ENCODE assay signal across 21 mouse cellular contexts in genomic region chr7:63122547-63122946, GRCm38 (mm10).
DNase-seq lines count a peak whose midpoint lies in the region; ATAC-seq and TF ChIP-seq lines count a peak whose summit lies in the region.
"Had no signal": no experiment of that assay in that cellular context is flagged by ENCODE, and none has a peak within 500 bp of the region (broad histone marks: within the 10 kb centered on the region; RNA-seq: fewer than 3 reads in every experiment).

No protein-coding gene starts in this region.

- DNase-seq in forebrain, embryonic 11.5 days (ENCODE audit: low spot score): no peak
- DNase-seq in midbrain, embryonic 11.5 days (ENCODE audit: low spot score, missing footprints): peak; percentile 73
- DNase-seq in brain, embryonic 14.5 days (ENCODE audit: low read depth): peak; percentile 31
- DNase-seq in frontal cortex, postnatal 25 days (ENCODE audit: low spot score in 2 of 2): no peak
- DNase-seq: adrenal gland, adult 2 months; adrenal gland, postnatal 25 days; cerebellum, adult 11 months; cerebellum, adult 8-10 months; cerebellum, postnatal 14 days; embryo, embryonic 11 days; gastrocnemius, postnatal 14 days; heart, adult 2 months; heart, postnatal 14 days had no signal

- peak; percentile 61; the same call in 1 of the 2 replicates for ATAC-seq in forebrain, embryonic 16.5 days
- ATAC-seq in forebrain, embryonic 11.5 days (replicated peaks; ENCODE audit: low FRiP score): no peak
- no peak for ATAC-seq in midbrain, embryonic 11.5 days (ENCODE audit: low FRiP score)
- ATAC-seq in midbrain, embryonic 13.5 days: no peak
- ATAC-seq: intestine, embryonic 15.5 days had no signal

- no peak overlapping the region for H3K4me2 ChIP-seq in forebrain, embryonic 16.5 days (ENCODE audit: low read length)
- no peak overlapping the region for H3K4me2 ChIP-seq in forebrain, embryonic 11.5 days (ENCODE audit: low read depth, low read length, severe bottlenecking)
- no peak overlapping the region for H3K4me2 ChIP-seq in midbrain, embryonic 11.5 days
- H3K4me2 ChIP-seq in midbrain, embryonic 13.5 days (replicated peaks): no peak overlapping the region
- H3K4me2 ChIP-seq: embryonic facial prominence, embryonic 12.5 days; heart, embryonic 11.5 days; heart, embryonic 15.5 days; hindbrain, embryonic 14.5 days; intestine, embryonic 15.5 days had no signal

- 57% methylated on average over 2 of the region's 2 CpGs for WGBS in forebrain, embryonic 16.5 days
- WGBS in forebrain, embryonic 11.5 days: 73% methylated on average over 2 of the region's 2 CpGs
- 78% methylated on average over 2 of the region's 2 CpGs for WGBS in midbrain, embryonic 11.5 days
- WGBS in midbrain, embryonic 13.5 days: 75% methylated on average over 2 of the region's 2 CpGs

- no peaks in the 10 kb centered on the region for H3K36me3 ChIP-seq in forebrain, embryonic 16.5 days (ENCODE audit: control insufficient read depth, insufficient read depth)
- H3K36me3 ChIP-seq in forebrain, embryonic 11.5 days (ENCODE audit: control insufficient read depth, insufficient read depth, low read length): no peaks in the 10 kb centered on the region
- no peaks in the 10 kb centered on the region for H3K36me3 ChIP-seq in midbrain, embryonic 11.5 days (ENCODE audit: control insufficient read depth, insufficient read depth, low read length)
- H3K36me3 ChIP-seq in midbrain, embryonic 13.5 days: no peaks in the 10 kb centered on the region
- H3K36me3 ChIP-seq: embryonic facial prominence, embryonic 12.5 days; heart, embryonic 15.5 days; hindbrain, embryonic 10.5 days; intestine, embryonic 15.5 days had no signal

- H3K4me1 ChIP-seq in forebrain, embryonic 16.5 days (replicated peaks; ENCODE audit: control insufficient read depth, insufficient read depth, low read length): no peaks in the 10 kb centered on the region
- H3K4me1 ChIP-seq in forebrain, embryonic 11.5 days (replicated peaks; ENCODE audit: control insufficient read depth, insufficient read depth, low read length): no peaks in the 10 kb centered on the region
- H3K4me1 ChIP-seq in midbrain, embryonic 11.5 days (ENCODE audit: control insufficient read depth, insufficient read depth, low read length): no peaks in the 10 kb centered on the region
- H3K4me1 ChIP-seq in midbrain, embryonic 13.5 days (replicated peaks): no peaks in the 10 kb centered on the region
- H3K4me1 ChIP-seq: embryonic facial prominence, embryonic 12.5 days; heart, embryonic 15.5 days; hindbrain, embryonic 10.5 days; intestine, embryonic 15.5 days had no signal

- no peak for TF ChIP-seq CTCF in brain, embryonic 14.5 days (IDR thresholded peaks at IDR 0.05; ENCODE audit: borderline replicate concordance, extremely low read depth, insufficient read depth, insufficient read length)

- H3K9me3 ChIP-seq in forebrain, embryonic 16.5 days (ENCODE audit: control insufficient read depth, low read length): no peaks in the 10 kb centered on the region
- H3K9me3 ChIP-seq in forebrain, embryonic 11.5 days (ENCODE audit: control insufficient read depth, low read length): no peaks in the 10 kb centered on the region
- H3K9me3 ChIP-seq in midbrain, embryonic 11.5 days (ENCODE audit: control insufficient read depth, low read length): no peaks in the 10 kb centered on the region
- H3K9me3 ChIP-seq in midbrain, embryonic 13.5 days: no peaks in the 10 kb centered on the region
- H3K9me3 ChIP-seq: embryonic facial prominence, embryonic 12.5 days; heart, embryonic 15.5 days; hindbrain, embryonic 10.5 days; intestine, embryonic 15.5 days had no signal

- no peak overlapping the region for H3K27ac ChIP-seq in forebrain, embryonic 16.5 days (ENCODE audit: low read length)
- H3K27ac ChIP-seq in forebrain, embryonic 11.5 days (ENCODE audit: low read depth, low read length): no peak overlapping the region
- H3K27ac ChIP-seq in midbrain, embryonic 11.5 days (ENCODE audit: low read depth, low read length): no peak overlapping the region
- no peak overlapping the region for H3K27ac ChIP-seq in midbrain, embryonic 13.5 days
- H3K27ac ChIP-seq: embryonic facial prominence, embryonic 12.5 days; heart, adult 2 months; heart, embryonic 15.5 days; hindbrain, embryonic 10.5 days; hindbrain, embryonic 14.5 days; intestine, embryonic 15.5 days had no signal

- no peak overlapping the region for H3K9ac ChIP-seq in forebrain, embryonic 16.5 days (replicated peaks; ENCODE audit: low read depth, low read length)
- H3K9ac ChIP-seq in forebrain, embryonic 11.5 days (ENCODE audit: low read length): no peak overlapping the region
- no peak overlapping the region for H3K9ac ChIP-seq in midbrain, embryonic 11.5 days (ENCODE audit: low read length)
- H3K9ac ChIP-seq in midbrain, embryonic 13.5 days (replicated peaks): no peak overlapping the region
- H3K9ac ChIP-seq: embryonic facial prominence, embryonic 12.5 days; heart, embryonic 15.5 days; hindbrain, embryonic 14.5 days; intestine, embryonic 15.5 days had no signal

- H3K4me3 ChIP-seq in forebrain, embryonic 16.5 days (replicated peaks; ENCODE audit: low read length): no peak overlapping the region
- no peak overlapping the region for H3K4me3 ChIP-seq in forebrain, embryonic 11.5 days (ENCODE audit: low read depth, low read length)
- H3K4me3 ChIP-seq in midbrain, embryonic 11.5 days (ENCODE audit: low read depth, low read length): no peak overlapping the region
- H3K4me3 ChIP-seq in midbrain, embryonic 13.5 days (replicated peaks): no peak overlapping the region
- H3K4me3 ChIP-seq: embryonic facial prominence, embryonic 12.5 days; heart, adult 2 months; heart, embryonic 15.5 days; hindbrain, embryonic 10.5 days; intestine, embryonic 15.5 days had no signal

- no peaks in the 10 kb centered on the region for H3K27me3 ChIP-seq in forebrain, embryonic 16.5 days (replicated peaks; ENCODE audit: control insufficient read depth, insufficient read depth, low read length)
- no peaks in the 10 kb centered on the region for H3K27me3 ChIP-seq in forebrain, embryonic 11.5 days (ENCODE audit: control insufficient read depth, insufficient read depth, low read length)
- H3K27me3 ChIP-seq in midbrain, embryonic 11.5 days (ENCODE audit: control insufficient read depth, insufficient read depth, low read length): no peaks in the 10 kb centered on the region
- H3K27me3 ChIP-seq in midbrain, embryonic 13.5 days: no peaks in the 10 kb centered on the region
- H3K27me3 ChIP-seq: embryonic facial prominence, embryonic 12.5 days; heart, embryonic 15.5 days; intestine, embryonic 15.5 days had no signal

- TF ChIP-seq POLR2A in brain, embryonic 14.5 days (IDR thresholded peaks at IDR 0.05; ENCODE audit: borderline replicate concordance, extremely low read depth, insufficient read depth, insufficient read length, poor library complexity, severe bottlenecking): no peak

Comparison
In these comparisons a context has a peak if more than half of its experiments do, and no peak if none do; other contexts are left out.
1. DNase-seq: peak in midbrain, embryonic 11.5 days (single experiment) and brain, embryonic 14.5 days (single experiment); none in forebrain, embryonic 11.5 days (single experiment) and frontal cortex, postnatal 25 days (0 of 2).